Mouse (Mus musculus) MEL (cell line): ENCODE measurements at regions not wholly inside any gene's neighbourhood (a gene's known extent, or its start where the extent isn't known, plus 50 kb on each side); places are given as distances from the start of the nearest gene placed in this dataset.

ENCODE experiments used
- DNase-seq: peaks from one replicate; pipeline ENCODE4 v3.0.0; 2011; ENCODE audit warnings: low read depth, low spot score
- H3K27ac ChIP-seq: 2 replicates; pipeline ENCODE4 v1.5.1; 2012; ENCODE audit warnings: low read depth, mild to moderate bottlenecking, control low read depth, low read length, moderate library complexity; ENCODE audit not compliant: control insufficient read depth
- H3K27me3 ChIP-seq, 2 experiments: fragments of 150-350 bp in 1 of 2; sonication (generic) in 1 of 2; 2 replicates each; pipeline ENCODE4 v1.6.1; 2012; ENCODE audit warnings: low read length in 2 of 2, mild to moderate bottlenecking in 2 of 2, improper control_type of control experiment in 1 of 2, moderate library complexity in 1 of 2; ENCODE audit not compliant: insufficient read depth in 2 of 2, control insufficient read depth in 1 of 2
- H3K36me3 ChIP-seq, 2 experiments: 2 replicates each; pipeline ENCODE4 v1.6.1; 2012 to 2014; ENCODE audit warnings: low read length in 2 of 2, improper control_type of control experiment in 1 of 2, inconsistent platforms in 1 of 2, mild to moderate bottlenecking in 1 of 2; ENCODE audit not compliant: insufficient read depth in 2 of 2, control insufficient read depth in 1 of 2
- H3K4me1 ChIP-seq, 2 experiments: fragments of 150-350 bp in 1 of 2; sonication (generic) in 1 of 2; 2 replicates each; pipeline ENCODE4 v1.6.1; 2012; ENCODE audit warnings: low read length in 2 of 2, improper control_type of control experiment in 1 of 2, mild to moderate bottlenecking in 1 of 2; ENCODE audit not compliant: insufficient read depth in 2 of 2, control insufficient read depth in 1 of 2
- H3K4me3 ChIP-seq, 2 experiments: fragments of 150-350 bp in 1 of 2; sonication (generic) in 1 of 2; 2 replicates each; pipeline ENCODE4 v1.5.1; 2012; ENCODE audit warnings: low read depth in 2 of 2, low read length in 2 of 2, mild to moderate bottlenecking in 2 of 2, moderate library complexity in 2 of 2, control low read depth in 1 of 2, improper control_type of control experiment in 1 of 2; ENCODE audit not compliant: control insufficient read depth in 1 of 2, insufficient read depth in 1 of 2
- H3K79me2 ChIP-seq: 2 replicates; pipeline ENCODE4 v1.6.1; 2012; ENCODE audit warnings: mild to moderate bottlenecking, low read length, moderate library complexity; ENCODE audit not compliant: control insufficient read depth, poor library complexity, insufficient read depth
- H3K9ac ChIP-seq: 2 replicates; pipeline ENCODE4 v1.6.1; 2012; ENCODE audit warnings: low read depth, mild to moderate bottlenecking, control low read depth, low read length, moderate library complexity; ENCODE audit not compliant: control insufficient read depth, poor library complexity, severe bottlenecking
- H3K9me3 ChIP-seq: fragments of 150-350 bp; sonication (generic); replicated peaks from 2 replicates; pipeline ENCODE4 v1.6.1; 2012; ENCODE audit warnings: mild to moderate bottlenecking, low read length, improper control_type of control experiment, moderate library complexity; ENCODE audit not compliant: insufficient read depth
- BHLHE40 ChIP-seq: IDR thresholded peaks from 2 replicates; pipeline ENCODE4 v1.6.1; 2012; ENCODE audit warnings: low read depth, mild to moderate bottlenecking, inconsistent platforms, low read length, improper control_type of control experiment, borderline replicate concordance
- CHD1 ChIP-seq: IDR thresholded peaks from 2 replicates; pipeline ENCODE4 v1.6.1; 2012; ENCODE audit warnings: low read depth, mild to moderate bottlenecking, inconsistent platforms, low read length, improper control_type of control experiment
- CHD2 ChIP-seq: IDR thresholded peaks from 2 replicates; pipeline ENCODE4 v1.6.1; 2011; ENCODE audit warnings: low read length, improper control_type of control experiment
- CTCF ChIP-seq, 3 experiments: IDR thresholded peaks in 2 of 3; conservative IDR thresholded peaks in 1 of 3; 2 replicates each; pipeline ENCODE4 v1.5.1; 2011 to 2012; ENCODE audit warnings: low read length in 3 of 3, low read depth in 2 of 3, mild to moderate bottlenecking in 2 of 3, improper control_type of control experiment in 1 of 3, inconsistent platforms in 1 of 3, mixed read lengths in 1 of 3, moderate library complexity in 1 of 3; ENCODE audit not compliant: control insufficient read depth in 1 of 3, insufficient read depth in 1 of 3, poor library complexity in 1 of 3, severe bottlenecking in 1 of 3
- GABPA ChIP-seq: IDR thresholded peaks from 2 replicates; pipeline ENCODE4 v1.6.1; 2012; ENCODE audit warnings: low read depth, mild to moderate bottlenecking, inconsistent platforms, low read length, improper control_type of control experiment, moderate library complexity
- MAFK ChIP-seq: IDR thresholded peaks from 2 replicates; pipeline ENCODE4 v1.6.1; 2011; ENCODE audit warnings: low read depth, mild to moderate bottlenecking, low read length, improper control_type of control experiment, borderline replicate concordance
- MAX ChIP-seq: IDR thresholded peaks from 2 replicates; pipeline ENCODE4 v1.6.1; 2011; ENCODE audit warnings: low read length, improper control_type of control experiment
- MYB ChIP-seq: IDR thresholded peaks from 2 replicates; pipeline ENCODE4 v1.6.1; 2011; ENCODE audit warnings: mild to moderate bottlenecking, low read depth, low read length, improper control_type of control experiment
- MYC ChIP-seq: IDR thresholded peaks from 2 replicates; pipeline ENCODE4 v1.6.1; 2011; ENCODE audit warnings: low read depth, mild to moderate bottlenecking, low read length, improper control_type of control experiment, moderate library complexity
- NRF1 ChIP-seq: IDR thresholded peaks from 2 replicates; pipeline ENCODE4 v1.6.1; 2014; ENCODE audit warnings: low read depth, mild to moderate bottlenecking, inconsistent platforms, low read length, improper control_type of control experiment, moderate library complexity; ENCODE audit not compliant: poor library complexity, insufficient read depth, severe bottlenecking
- RAD21 ChIP-seq: IDR thresholded peaks from 2 replicates; pipeline ENCODE4 v1.6.1; 2011; ENCODE audit warnings: mild to moderate bottlenecking, low read depth, low read length, improper control_type of control experiment
- RCOR1 ChIP-seq: IDR thresholded peaks from 2 replicates; pipeline ENCODE4 v1.6.1; 2012; ENCODE audit warnings: low read depth, mild to moderate bottlenecking, inconsistent platforms, low read length, improper control_type of control experiment
- SIN3A ChIP-seq: IDR thresholded peaks from 2 replicates; pipeline ENCODE4 v1.6.1; 2012; ENCODE audit warnings: low read length, improper control_type of control experiment, inconsistent platforms
- TCF12 ChIP-seq: IDR thresholded peaks from 2 replicates; pipeline ENCODE4 v1.6.1; 2014; ENCODE audit warnings: low read depth, mild to moderate bottlenecking, inconsistent platforms, low read length, improper control_type of control experiment, moderate library complexity
- UBTF ChIP-seq: IDR thresholded peaks from 2 replicates; pipeline ENCODE4 v1.6.1; 2012; ENCODE audit warnings: low read depth, mild to moderate bottlenecking, inconsistent platforms, low read length, improper control_type of control experiment, moderate library complexity, borderline replicate concordance; ENCODE audit not compliant: insufficient read depth
- USF1 ChIP-seq: IDR thresholded peaks from 2 replicates; pipeline ENCODE4 v1.6.1; 2014; ENCODE audit warnings: low read depth, mild to moderate bottlenecking, inconsistent platforms, low read length, improper control_type of control experiment, moderate library complexity
- ZC3H11A ChIP-seq: IDR thresholded peaks from 2 replicates; pipeline ENCODE4 v1.6.1; 2012; ENCODE audit warnings: low read depth, mild to moderate bottlenecking, inconsistent platforms, low read length, improper control_type of control experiment
- ZKSCAN1 ChIP-seq: IDR thresholded peaks from 2 replicates; pipeline ENCODE4 v1.6.1; 2012; ENCODE audit warnings: low read depth, mild to moderate bottlenecking, inconsistent platforms, low read length, improper control_type of control experiment, moderate library complexity

GRCm38 (mm10) chr14:48054719-48055118, 65.9 kb upstream of the Peli2 start:
- Histone ChIP-seq H3K4me3 (no peak overlapping the region), H3K4me1 (no peaks in the 10 kb centered on the region), H3K79me2 (no peaks in the 10 kb centered on the region)
- TF ChIP-seq BHLHE40 = no peak
- TF ChIP-seq CHD1 = no peak
- peak; percentile 9 to 42 (median 24); a peak in 3 of 6 replicates for TF ChIP-seq CTCF (IDR thresholded peaks at IDR 0.05 in 2 of 3, conservative IDR thresholded peaks at IDR 0.05 in 1 of 3; ENCODE audit: control insufficient read depth in 1 of 3, insufficient read depth in 1 of 3, low read depth in 2 of 3, low read length in 3 of 3, poor library complexity in 1 of 3, severe bottlenecking in 1 of 3)
- no peak for TF ChIP-seq UBTF
- no peak for TF ChIP-seq MAX
- peak; percentile 12 for TF ChIP-seq RAD21
- no peak for TF ChIP-seq SIN3A
- TF ChIP-seq ZC3H11A = no peak
- no peak for TF ChIP-seq CHD2
- TF ChIP-seq, all 39 proteins: peak for 2
- H3K36me3 ChIP-seq = no peaks in the 10 kb centered on the region
- H3K27me3 ChIP-seq = no peaks in the 10 kb centered on the region
- no peak overlapping the region for H3K9ac ChIP-seq
- H3K27ac ChIP-seq = no peak overlapping the region
- peak; percentile 5 for DNase-seq
- H3K9me3 ChIP-seq = no peaks in the 10 kb centered on the region

DNA sequence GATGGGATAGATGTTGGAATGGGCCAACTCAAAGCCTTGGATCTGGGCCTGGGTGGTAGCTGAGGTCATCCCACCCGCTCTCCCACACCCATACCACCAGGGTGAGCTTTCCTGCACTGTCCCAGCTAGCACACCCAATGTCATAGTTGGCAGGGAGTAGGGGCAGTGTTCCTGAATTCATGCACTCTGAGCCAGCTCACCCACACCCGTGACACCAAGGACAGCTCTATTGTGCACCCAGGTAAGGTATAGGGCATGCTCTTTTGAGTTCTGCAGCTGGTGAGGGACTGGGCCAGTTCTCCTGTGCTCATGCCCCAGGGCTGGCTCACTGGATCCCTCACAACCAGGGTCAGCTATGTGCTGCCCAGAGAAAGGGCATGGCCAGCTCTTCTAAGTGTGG, 64.8 kb upstream of the Peli2 start:
- TF ChIP-seq CHD2 (no peak), MYB (no peak), GABPA (no peak), NRF1 (no peak), TCF12 (no peak), MYC (no peak), RCOR1 (no peak), CTCF (IDR thresholded peaks at IDR 0.05 in 2 of 3, conservative IDR thresholded peaks at IDR 0.05 in 1 of 3; ENCODE audit: control insufficient read depth in 1 of 3, insufficient read depth in 1 of 3, low read depth in 2 of 3, low read length in 3 of 3, poor library complexity in 1 of 3, severe bottlenecking in 1 of 3) (no peak)

DNA sequence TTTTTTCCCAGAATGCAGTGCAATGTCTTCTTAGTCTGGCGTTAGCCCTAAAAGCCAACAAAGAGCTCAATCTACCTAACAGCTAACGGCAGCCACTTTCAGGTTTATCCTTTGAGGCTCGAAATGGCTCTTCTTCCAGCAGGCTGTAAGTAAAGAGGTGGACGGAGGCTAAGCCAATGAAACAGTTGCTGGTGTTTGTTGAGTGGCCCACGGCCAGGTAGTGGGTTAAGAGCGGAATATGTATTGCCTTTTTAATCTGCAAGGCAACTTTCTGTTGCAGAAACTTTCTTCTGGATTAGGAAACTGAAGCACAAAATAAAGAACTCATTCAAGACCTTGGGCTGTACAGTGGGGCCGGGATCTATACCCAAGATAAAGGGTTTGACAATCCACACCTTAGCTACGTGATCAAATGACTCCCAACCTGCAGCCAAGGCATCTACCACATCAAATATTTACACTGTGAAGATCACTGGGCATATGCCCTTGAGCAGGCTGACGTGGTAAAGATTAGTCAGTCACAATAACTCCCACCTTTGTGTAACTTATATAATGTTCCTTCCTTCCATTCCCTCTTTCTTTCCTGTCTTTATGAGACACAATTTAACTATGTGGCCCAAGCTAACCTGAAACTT, 62.3 kb upstream of the Peli2 start:
- TF ChIP-seq ZKSCAN1 (no peak), USF1 (no peak), MAFK (no peak)
- Histone ChIP-seq H3K79me2 (no peaks in the 10 kb centered on the region), H3K36me3 (no peaks in the 10 kb centered on the region), H3K4me1 (no peaks in the 10 kb centered on the region), H3K27me3 (no peaks in the 10 kb centered on the region), H3K9me3 (no peaks in the 10 kb centered on the region), H3K9ac (no peak overlapping the region), H3K4me3 (no peak overlapping the region), H3K27ac (no peak overlapping the region)
- no peak for DNase-seq

More for the DNA sequence above, 64.8 kb upstream of the Peli2 start:
- no peak overlapping the region for H3K4me3 ChIP-seq
- H3K27me3 ChIP-seq = no peaks in the 10 kb centered on the region
- no peak for DNase-seq
- no peak overlapping the region for H3K9ac ChIP-seq
- no peak overlapping the region for H3K27ac ChIP-seq
- H3K36me3 ChIP-seq = no peaks in the 10 kb centered on the region
- no peaks in the 10 kb centered on the region for H3K4me1 ChIP-seq
- no peaks in the 10 kb centered on the region for H3K79me2 ChIP-seq
- H3K9me3 ChIP-seq = no peaks in the 10 kb centered on the region
